Mouse (Mus musculus) testis, adult 2 months (tissue): ENCODE data around the gene Lrmda. TPM values are rescaled to one million over a fixed set of nuclear protein-coding genes. Genes with fewer than 3 reads are reported as not detected.

Experiments
- H3K27ac ChIP-seq: fragments of 200-500 bp; 2 replicates; pipeline ENCODE4 v1.5.1; 2012; ENCODE audit warnings: low read depth, low read length; ENCODE audit not compliant: control insufficient read depth, insufficient read depth
- H3K27me3 ChIP-seq: fragments of 200-500 bp; 2 replicates; pipeline ENCODE4 v1.6.1; 2012; ENCODE audit warnings: mild to moderate bottlenecking, low read length, moderate library complexity; ENCODE audit not compliant: control insufficient read depth, insufficient read depth
- H3K36me3 ChIP-seq: fragments of 200-500 bp; 2 replicates; pipeline ENCODE4 v1.6.1; 2012; ENCODE audit warnings: mild to moderate bottlenecking, low read length; ENCODE audit not compliant: control insufficient read depth, insufficient read depth
- H3K4me1 ChIP-seq: fragments of 200-500 bp; 2 replicates; pipeline ENCODE4 v1.6.1; 2012; ENCODE audit warnings: low read length; ENCODE audit not compliant: control insufficient read depth, insufficient read depth
- H3K4me3 ChIP-seq: fragments of 200-500 bp; 2 replicates; pipeline ENCODE4 v1.5.1; 2012; ENCODE audit warnings: low read depth, mild to moderate bottlenecking, low read length, moderate library complexity, mixed read lengths; ENCODE audit not compliant: control insufficient read depth
- CTCF ChIP-seq: fragments of 200-500 bp; IDR thresholded peaks from 2 replicates; pipeline ENCODE4 v1.5.1; 2012; ENCODE audit warnings: low read depth, mild to moderate bottlenecking, inconsistent platforms, low read length, moderate library complexity; ENCODE audit not compliant: control insufficient read depth, insufficient read depth, insufficient replicate concordance
- POLR2A ChIP-seq: fragments of 200-500 bp; IDR thresholded peaks from 2 replicates; pipeline ENCODE4 v1.6.1; 2012; ENCODE audit warnings: low read depth, mild to moderate bottlenecking, inconsistent platforms, low read length, moderate library complexity; ENCODE audit not compliant: control insufficient read depth
- polyA plus RNA-seq: library from polyadenylated mRNA; depleted of rRNA; stranded (reverse); fragments of >200 nt; gene quantifications from 2 replicates; pipeline ENCODE4 v1.2.3, GENCODE M21; 2012

The Lrmda gene
- polyA plus RNA-seq, 1 experiment = 2.1 TPM

- Histone ChIP-seq H3K27me3 (no peaks in the 10 kb centered on the region), H3K27ac (no peak overlapping the region)
- TF ChIP-seq POLR2A (no peak), CTCF (no peak)
Measured at GRCm38 (mm10) chr14:22757493-22757892, 738.0 kb downstream of the Lrmda start.

GRCm38 (mm10) chr14:22759216-22759615, 739.7 kb downstream of the Lrmda start:
- H3K27ac ChIP-seq = no peak overlapping the region
- H3K27me3 ChIP-seq = no peaks in the 10 kb centered on the region
- no peaks in the 10 kb centered on the region for H3K4me1 ChIP-seq
- H3K36me3 ChIP-seq = no peaks in the 10 kb centered on the region
- no peak for TF ChIP-seq POLR2A
- no peak for TF ChIP-seq CTCF
- H3K4me3 ChIP-seq = no peak overlapping the region

More at GRCm38 (mm10) chr14:22757493-22757892, 738.0 kb downstream of the Lrmda start:
- Histone ChIP-seq H3K4me1 (no peaks in the 10 kb centered on the region), H3K36me3 (no peaks in the 10 kb centered on the region), H3K4me3 (no peak overlapping the region)

- Histone ChIP-seq H3K27me3 (no peaks in the 10 kb centered on the region), H3K4me3 (no peak overlapping the region), H3K36me3 (no peaks in the 10 kb centered on the region), H3K27ac (no peak overlapping the region), H3K4me1 (no peaks in the 10 kb centered on the region)
- TF ChIP-seq CTCF (no peak), POLR2A (no peak)
Measured at GRCm38 (mm10) chr14:22759673-22760072, 740.2 kb downstream of the Lrmda start.

- no peaks in the 10 kb centered on the region for H3K4me1 ChIP-seq
- TF ChIP-seq CTCF (no peak), POLR2A (no peak)
- H3K27me3 ChIP-seq = no peaks in the 10 kb centered on the region
- no peaks in the 10 kb centered on the region for H3K36me3 ChIP-seq
- no peak overlapping the region for H3K4me3 ChIP-seq
- H3K27ac ChIP-seq = no peak overlapping the region
Measured at GRCm38 (mm10) chr14:22760241-22761039, 740.9 kb downstream of the Lrmda start.

- H3K4me1 ChIP-seq = no peaks in the 10 kb centered on the region
- no peaks in the 10 kb centered on the region for H3K27me3 ChIP-seq
- TF ChIP-seq CTCF = no peak
- H3K27ac ChIP-seq = no peak overlapping the region
- H3K4me3 ChIP-seq = no peak overlapping the region
- no peaks in the 10 kb centered on the region for H3K36me3 ChIP-seq
Measured at GRCm38 (mm10) chr14:22781709-22782108, 762.2 kb downstream of the Lrmda start.

- Histone ChIP-seq H3K36me3 (no peaks in the 10 kb centered on the region), H3K27me3 (no peaks in the 10 kb centered on the region), H3K27ac (no peak overlapping the region), H3K4me1 (no peaks in the 10 kb centered on the region), H3K4me3 (no peak overlapping the region)
- TF ChIP-seq POLR2A = no peak
- TF ChIP-seq CTCF = no peak
Measured at GRCm38 (mm10) chr14:22782365-22782764, 762.9 kb downstream of the Lrmda start.

- TF ChIP-seq CTCF = no peak
- TF ChIP-seq POLR2A = no peak
Measured at GRCm38 (mm10) chr14:22783211-22784161, 764.0 kb downstream of the Lrmda start.

More at GRCm38 (mm10) chr14:22783211-22784161, 764.0 kb downstream of the Lrmda start:
- Histone ChIP-seq H3K4me3 (no peak overlapping the region), H3K27ac (no peak overlapping the region), H3K4me1 (no peaks in the 10 kb centered on the region), H3K27me3 (no peaks in the 10 kb centered on the region), H3K36me3 (no peaks in the 10 kb centered on the region)
